Comparison of ENCODE assay signal across 9 mouse cellular contexts in genomic region chr2:56454611-56455066, GRCm38 (mm10).
DNase-seq lines count a peak whose midpoint lies in the region; ATAC-seq lines count a peak whose summit lies in the region.
"Had no signal": no experiment of that assay in that cellular context is flagged by ENCODE, and none has a peak within 500 bp of the region (broad histone marks: within the 10 kb centered on the region; RNA-seq: fewer than 3 reads in every experiment).

No protein-coding gene starts in this region.

- WGBS in intestine, embryonic 15.5 days: 10% methylated on average over 11 of the region's 11 CpGs
- WGBS in intestine, embryonic 16.5 days: 9% methylated on average over 11 of the region's 11 CpGs
- WGBS in forebrain, embryonic 15.5 days: 10% methylated on average over 11 of the region's 11 CpGs
- 2% methylated on average over 11 of the region's 11 CpGs for WGBS in midbrain, embryonic 14.5 days

- H3K9ac ChIP-seq in intestine, embryonic 15.5 days: no peak overlapping the region
- H3K9ac ChIP-seq in intestine, embryonic 16.5 days (ENCODE audit: low read depth, low read length): no peak overlapping the region
- 0 out of 2 replicates have a peak overlapping the region, but pooled peaks have one; percentile 8 for H3K9ac ChIP-seq in forebrain, embryonic 15.5 days (replicated peaks)
- peak overlapping the region; percentile 47 for H3K9ac ChIP-seq in midbrain, embryonic 14.5 days (replicated peaks; ENCODE audit: low read length)

- no peaks in the 10 kb centered on the region for H3K9me3 ChIP-seq in intestine, embryonic 15.5 days
- no peaks in the 10 kb centered on the region for H3K9me3 ChIP-seq in intestine, embryonic 16.5 days (ENCODE audit: control insufficient read depth, low read length)
- no peaks in the 10 kb centered on the region for H3K9me3 ChIP-seq in forebrain, embryonic 15.5 days
- H3K9me3 ChIP-seq in midbrain, embryonic 14.5 days (ENCODE audit: control insufficient read depth, low read length): no peaks in the 10 kb centered on the region

- H3K27ac ChIP-seq in intestine, embryonic 15.5 days: no peak overlapping the region
- no peak overlapping the region for H3K27ac ChIP-seq in intestine, embryonic 16.5 days (ENCODE audit: low read length)
- H3K27ac ChIP-seq in forebrain, embryonic 15.5 days (replicated peaks): no peak overlapping the region
- H3K27ac ChIP-seq in midbrain, embryonic 14.5 days (replicated peaks; ENCODE audit: low read depth, low read length): peak overlapping the region; percentile 57

- H3K4me3 ChIP-seq in intestine, embryonic 15.5 days (replicated peaks): no peak overlapping the region
- no peak overlapping the region for H3K4me3 ChIP-seq in intestine, embryonic 16.5 days (ENCODE audit: low read length)
- peak overlapping the region; percentile 23 for H3K4me3 ChIP-seq in forebrain, embryonic 15.5 days
- peak overlapping the region; percentile 28 for H3K4me3 ChIP-seq in midbrain, embryonic 14.5 days (replicated peaks; ENCODE audit: low read depth, low read length)

- DNase-seq in embryo, embryonic 9.5 days (ENCODE audit: extremely low spot score): peak; percentile 36
- DNase-seq in midbrain, embryonic 14.5 days: peak; percentile 73
- no peak for DNase-seq in urinary bladder, adult 2 months (ENCODE audit: low spot score)
- DNase-seq in gastrocnemius, adult 8-10 months (ENCODE audit: low spot score in 2 of 2): no peak

- ATAC-seq in intestine, embryonic 15.5 days: no peak
- ATAC-seq in intestine, embryonic 16.5 days: no peak
- peak; percentile 62 for ATAC-seq in forebrain, embryonic 15.5 days (replicated peaks)
- peak; percentile 65 for ATAC-seq in midbrain, embryonic 14.5 days (ENCODE audit: low FRiP score, low TSS enrichment)
- no peak for ATAC-seq in monocyte, adult 5-6 weeks (replicated peaks; ENCODE audit: insufficient number of reproducible peaks, low FRiP score, low TSS enrichment, poor library complexity, severe bottlenecking)
- ATAC-seq: Patski had no signal

- H3K36me3 ChIP-seq in intestine, embryonic 15.5 days: no peaks in the 10 kb centered on the region
- H3K36me3 ChIP-seq in intestine, embryonic 16.5 days (ENCODE audit: control insufficient read depth, insufficient read depth, low read length): no peaks in the 10 kb centered on the region
- no peaks in the 10 kb centered on the region for H3K36me3 ChIP-seq in forebrain, embryonic 15.5 days
- no peaks in the 10 kb centered on the region for H3K36me3 ChIP-seq in midbrain, embryonic 14.5 days (ENCODE audit: control insufficient read depth, insufficient read depth, low read length)

- H3K4me2 ChIP-seq in intestine, embryonic 15.5 days (replicated peaks): peak overlapping the region; percentile 28; the same call in 1 of the 2 replicates
- H3K4me2 ChIP-seq in intestine, embryonic 16.5 days (ENCODE audit: low read depth, low read length): no peak overlapping the region
- H3K4me2 ChIP-seq in forebrain, embryonic 15.5 days (replicated peaks): peak overlapping the region; percentile 39
- H3K4me2 ChIP-seq in midbrain, embryonic 14.5 days (ENCODE audit: low read length): peak overlapping the region; percentile 52

- no peaks in the 10 kb centered on the region for H3K27me3 ChIP-seq in intestine, embryonic 15.5 days (replicated peaks)
- no peaks in the 10 kb centered on the region for H3K27me3 ChIP-seq in intestine, embryonic 16.5 days (replicated peaks; ENCODE audit: control insufficient read depth, insufficient read depth, low read length)
- no peaks in the 10 kb centered on the region for H3K27me3 ChIP-seq in forebrain, embryonic 15.5 days
- H3K27me3 ChIP-seq in midbrain, embryonic 14.5 days (ENCODE audit: control insufficient read depth, insufficient read depth, low read length): no peaks in the 10 kb centered on the region

- H3K4me1 ChIP-seq in intestine, embryonic 15.5 days (replicated peaks): no peaks in the 10 kb centered on the region
- H3K4me1 ChIP-seq in intestine, embryonic 16.5 days (ENCODE audit: control insufficient read depth, insufficient read depth, low read length): no peaks in the 10 kb centered on the region
- peaks cover 23% of the 10 kb centered on the region for H3K4me1 ChIP-seq in forebrain, embryonic 15.5 days
- H3K4me1 ChIP-seq in midbrain, embryonic 14.5 days (ENCODE audit: control insufficient read depth, insufficient read depth, low read length): peaks cover 20% of the 10 kb centered on the region

Comparison
In these comparisons a context has a peak if more than half of its experiments do, and no peak if none do; other contexts are left out.
1. ATAC-seq: peak in forebrain, embryonic 15.5 days (single experiment) and midbrain, embryonic 14.5 days (single experiment); none in intestine, embryonic 15.5 days (single experiment), intestine, embryonic 16.5 days (single experiment) and monocyte, adult 5-6 weeks (single experiment).
2. H3K4me3 ChIP-seq: peak in forebrain, embryonic 15.5 days (single experiment) and midbrain, embryonic 14.5 days (single experiment); none in intestine, embryonic 15.5 days (single experiment) and intestine, embryonic 16.5 days (single experiment).
3. H3K9ac ChIP-seq: peak in forebrain, embryonic 15.5 days (single experiment) and midbrain, embryonic 14.5 days (single experiment); none in intestine, embryonic 15.5 days (single experiment) and intestine, embryonic 16.5 days (single experiment).
4. DNase-seq: peak in embryo, embryonic 9.5 days (single experiment) and midbrain, embryonic 14.5 days (single experiment); none in urinary bladder, adult 2 months (single experiment) and gastrocnemius, adult 8-10 months (0 of 2).